Mouse (Mus musculus) lung, postnatal 0 days (tissue): ENCODE results near the gene Aqp9. TPM values are rescaled to one million over a fixed set of nuclear protein-coding genes. Genes with fewer than 3 reads are reported as not detected.

Experiments used
- ATAC-seq: fragments of 200-750 bp; cut with Nextera tagmentation; 2 replicates; pipeline ENCODE4 v1.8.0; 2017; ENCODE audit warnings: moderate library complexity
- DNase-seq: peaks from one replicate; pipeline ENCODE4 v3.0.0-alpha.2; 2016; ENCODE audit warnings: low spot score
- H3K27ac ChIP-seq: fragments of 300-500 bp; sonication (generic); 2 replicates; pipeline ENCODE4 v1.5.1; 2014; ENCODE audit warnings: antibody characterized with exemption, mild to moderate bottlenecking, low read length, mixed read lengths
- H3K27me3 ChIP-seq: fragments of 300-500 bp; sonication (generic); replicated peaks from 2 replicates; pipeline ENCODE4 v1.6.1; 2014; ENCODE audit warnings: low read length, mixed read lengths; ENCODE audit not compliant: insufficient read depth
- H3K36me3 ChIP-seq: fragments of 300-500 bp; sonication (generic); 2 replicates; pipeline ENCODE4 v1.6.1; 2014; ENCODE audit warnings: low read length, mixed read lengths; ENCODE audit not compliant: insufficient read depth
- H3K4me1 ChIP-seq: fragments of 300-500 bp; sonication (generic); 2 replicates; pipeline ENCODE4 v1.6.1; 2014; ENCODE audit warnings: antibody characterized with exemption, low read depth, low read length, mixed read lengths; ENCODE audit not compliant: insufficient read depth
- H3K4me2 ChIP-seq: fragments of 300-500 bp; sonication (generic); replicated peaks from 2 replicates; pipeline ENCODE4 v1.6.1; 2014; ENCODE audit warnings: low read depth, mild to moderate bottlenecking, low read length, moderate library complexity, mixed read lengths
- H3K4me3 ChIP-seq: fragments of 300-500 bp; sonication (generic); 2 replicates; pipeline ENCODE4 v1.5.1; 2014; ENCODE audit warnings: low read depth, low read length
- H3K9ac ChIP-seq: fragments of 300-500 bp; sonication (generic); replicated peaks from 2 replicates; pipeline ENCODE4 v1.6.1; 2014; ENCODE audit warnings: low read depth, mild to moderate bottlenecking
- H3K9me3 ChIP-seq: fragments of 300-500 bp; sonication (generic); 2 replicates; pipeline ENCODE4 v1.6.1; 2016; ENCODE audit warnings: low read length, mixed read lengths
- CTCF ChIP-seq: IDR thresholded peaks from 2 replicates; pipeline ENCODE4 v1.5.1; 2016; ENCODE audit warnings: antibody characterized with exemption, mild to moderate bottlenecking
- EP300 ChIP-seq: IDR thresholded peaks from 2 replicates; pipeline ENCODE4 v1.6.1; 2016; ENCODE audit warnings: antibody characterized with exemption, mild to moderate bottlenecking, control low read depth
- WGBS: fragments of 180-500 bp; shearing (Covaris S2); extraction: QIAGEN DNeasy Blood & Tissue Kit; methylation state at CpG from one replicate; pipeline ENCODE4 v1.1.7; 2014; 5-methylcytosine and 5-hydroxymethylcytosine counted together
- polyA plus RNA-seq: library from polyadenylated mRNA; unstranded; fragments of >200 nt; fragmentation: Nextera tagmentation; extraction: Ambion mirVana; gene quantifications from 2 replicates; pipeline ENCODE4 v1.2.1, GENCODE M21; 2015

Gene Aqp9
- polyA plus RNA-seq, 1 experiment from 2014 or later: 0.78 TPM

DNA sequence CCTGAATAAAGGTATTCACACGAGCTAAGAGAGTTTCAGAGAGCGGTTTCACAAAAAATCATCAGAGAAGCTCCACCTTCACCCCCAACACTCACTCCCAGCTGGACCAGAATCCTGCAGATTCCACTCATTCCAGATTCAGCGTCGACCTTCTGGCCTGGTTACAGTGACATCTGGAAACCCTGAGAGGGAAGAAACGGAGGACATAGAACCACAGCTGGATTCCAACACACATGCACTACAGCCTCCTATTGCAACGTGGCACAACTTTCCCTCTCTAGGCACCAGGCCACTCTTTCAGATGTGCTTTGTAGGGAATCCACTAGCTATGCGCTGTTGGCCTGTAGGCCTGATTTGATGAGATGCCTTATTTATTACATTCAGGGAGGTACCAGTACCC lies 102.0 kb downstream of the Aqp9 start:
- no peak overlapping the region for H3K9ac ChIP-seq
- WGBS: 57% methylated on average over 7 of the region's 7 CpGs
- H3K9me3 ChIP-seq: no peaks in the 10 kb centered on the region
- H3K27me3 ChIP-seq: no peaks in the 10 kb centered on the region
- ATAC-seq (no peak), DNase-seq (no peak)
- H3K27ac ChIP-seq: no peak overlapping the region
- H3K4me1 ChIP-seq: no peaks in the 10 kb centered on the region
- TF ChIP-seq EP300: no peak
- TF ChIP-seq CTCF: no peak
- H3K36me3 ChIP-seq: no peaks in the 10 kb centered on the region
- no peak overlapping the region for H3K4me2 ChIP-seq
- no peak overlapping the region for H3K4me3 ChIP-seq

DNA sequence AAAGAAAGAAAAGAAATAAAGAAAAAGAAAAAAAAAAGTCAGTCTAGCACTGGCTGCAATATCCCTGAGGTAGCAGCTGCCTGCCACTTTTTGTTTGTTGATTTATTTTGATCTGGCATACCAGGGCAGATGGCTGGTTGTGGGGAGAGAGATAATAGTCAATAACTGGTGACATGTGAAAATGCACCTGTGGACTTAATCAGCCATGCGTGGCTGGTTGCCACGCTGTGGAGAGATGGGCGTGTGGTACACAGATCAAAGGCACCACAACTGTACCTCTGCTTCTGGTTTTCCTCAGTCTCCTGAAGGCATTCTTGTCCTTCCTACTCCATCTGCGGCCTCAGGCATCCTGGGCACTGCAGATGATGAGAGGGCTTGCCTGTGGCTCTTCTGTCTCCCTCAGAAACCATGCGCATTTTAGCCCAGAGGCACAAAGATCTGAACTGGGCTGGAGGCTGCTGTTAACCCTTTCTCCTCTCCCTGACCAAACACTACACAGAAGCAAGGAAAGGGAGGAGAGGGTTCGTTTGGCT lies 103.1 kb downstream of the Aqp9 start:
- Histone ChIP-seq H3K27ac (no peak overlapping the region), H3K4me2 (no peak overlapping the region), H3K9me3 (no peaks in the 10 kb centered on the region), H3K4me3 (no peak overlapping the region), H3K4me1 (no peaks in the 10 kb centered on the region), H3K27me3 (no peaks in the 10 kb centered on the region), H3K36me3 (no peaks in the 10 kb centered on the region), H3K9ac (no peak overlapping the region)
- TF ChIP-seq EP300 (no peak), CTCF (no peak)
- WGBS: 74% methylated on average over 6 of the region's 6 CpGs
- ATAC-seq: no peak
- no peak for DNase-seq

DNA sequence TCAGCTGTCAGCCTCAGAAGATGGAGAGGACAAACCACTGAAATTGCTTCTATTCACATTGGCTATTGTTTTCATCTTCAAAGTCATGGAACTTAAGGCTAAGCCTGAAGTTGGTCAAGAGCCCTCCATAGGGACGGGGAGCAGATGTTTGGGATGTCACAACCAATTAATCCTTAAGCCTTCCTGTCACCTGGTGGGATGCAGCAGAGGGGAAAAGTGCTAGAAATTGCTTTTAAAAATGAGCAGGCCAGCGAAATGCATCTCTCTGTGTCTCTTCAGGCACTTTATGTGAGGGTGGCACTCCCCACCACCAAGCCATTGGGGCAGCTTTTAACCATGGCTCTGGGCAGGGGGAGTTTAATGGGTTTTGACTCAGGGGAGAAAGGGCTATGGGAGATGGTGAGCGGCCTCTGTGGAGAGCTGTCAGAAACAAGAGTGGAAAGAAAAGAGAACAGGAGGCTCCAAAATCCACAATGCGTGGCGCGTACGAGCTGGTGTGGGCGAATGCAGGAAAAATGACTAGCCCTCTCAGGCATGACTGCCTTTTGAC lies 104.1 kb downstream of the Aqp9 start:
- no peaks in the 10 kb centered on the region for H3K9me3 ChIP-seq
- H3K4me2 ChIP-seq: no peak overlapping the region
- H3K27ac ChIP-seq: no peak overlapping the region
- H3K4me3 ChIP-seq: no peak overlapping the region
- DNase-seq (no peak), ATAC-seq (no peak)
- no peaks in the 10 kb centered on the region for H3K4me1 ChIP-seq
- H3K36me3 ChIP-seq: no peaks in the 10 kb centered on the region
- TF ChIP-seq EP300: no peak
- TF ChIP-seq CTCF: no peak
- 85% methylated on average over 8 of the region's 8 CpGs for WGBS
- no peak overlapping the region for H3K9ac ChIP-seq
- H3K27me3 ChIP-seq: no peaks in the 10 kb centered on the region

GRCm38 (mm10) chr9:71063551-71063950 lies 104.9 kb downstream of the Aqp9 start:
- H3K4me3 ChIP-seq: no peak overlapping the region
- no peaks in the 10 kb centered on the region for H3K27me3 ChIP-seq
- ATAC-seq (no peak), DNase-seq (no peak)
- no peaks in the 10 kb centered on the region for H3K9me3 ChIP-seq
- TF ChIP-seq CTCF (peak; percentile 25; the same call in 1 of the 2 replicates), EP300 (no peak)
- H3K36me3 ChIP-seq: no peaks in the 10 kb centered on the region
- no peak overlapping the region for H3K9ac ChIP-seq
- H3K4me2 ChIP-seq: no peak overlapping the region
- no peak overlapping the region for H3K27ac ChIP-seq
- no peaks in the 10 kb centered on the region for H3K4me1 ChIP-seq

- H3K36me3 ChIP-seq: no peaks in the 10 kb centered on the region
- no peak overlapping the region for H3K27ac ChIP-seq
- H3K4me2 ChIP-seq: no peak overlapping the region
- H3K9me3 ChIP-seq: no peaks in the 10 kb centered on the region
- no peak for ATAC-seq
- no peak for TF ChIP-seq CTCF
- no peak for TF ChIP-seq EP300
- WGBS: 58% methylated on average over 4 of the region's 4 CpGs
- no peaks in the 10 kb centered on the region for H3K27me3 ChIP-seq
- no peak overlapping the region for H3K9ac ChIP-seq
- H3K4me3 ChIP-seq: no peak overlapping the region
- H3K4me1 ChIP-seq: no peaks in the 10 kb centered on the region
- DNase-seq: no peak
Measured at GRCm38 (mm10) chr9:71062976-71063375, 105.5 kb downstream of the Aqp9 start.

DNA sequence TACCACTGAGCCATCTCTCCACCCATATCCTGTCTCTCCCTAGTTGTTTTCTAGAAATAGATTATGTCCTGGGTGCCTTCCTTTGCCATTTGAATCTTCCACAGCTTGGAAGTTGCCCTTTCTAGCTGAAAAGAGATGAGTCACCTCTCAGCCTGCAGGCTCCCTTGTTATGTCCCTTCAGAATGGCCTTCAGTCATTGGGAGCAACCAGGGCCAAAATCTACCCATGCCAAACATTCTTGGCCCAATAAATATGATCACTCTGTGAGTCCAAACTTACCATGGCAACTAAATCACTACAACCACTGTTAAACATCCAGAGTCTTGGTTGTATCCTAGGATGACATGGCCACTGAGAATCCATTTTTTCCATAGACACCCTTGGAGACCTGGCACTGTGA lies 106.2 kb downstream of the Aqp9 start:
- Histone ChIP-seq H3K27me3 (no peaks in the 10 kb centered on the region), H3K9me3 (no peaks in the 10 kb centered on the region), H3K4me1 (no peaks in the 10 kb centered on the region), H3K36me3 (no peaks in the 10 kb centered on the region), H3K9ac (no peak overlapping the region), H3K4me2 (no peak overlapping the region), H3K4me3 (no peak overlapping the region), H3K27ac (no peak overlapping the region)
- TF ChIP-seq EP300 (no peak), CTCF (no peak)
- DNase-seq (no peak), ATAC-seq (no peak)

Other genes starting within 250 kb of the Aqp9 start
- 0.21 and 0.31 TPM in 2 replicates for gene Lipc, start 216.5 kb downstream of the Aqp9 start, polyA plus RNA-seq
- 27.8 and 31.8 TPM in 2 replicates for gene Aldh1a2, start 47.1 kb upstream of the Aqp9 start, polyA plus RNA-seq